Mouse (Mus musculus) forebrain, embryonic 13.5 days (tissue): ENCODE results near the gene Fnbp1l. TPM values are rescaled to one million over a fixed set of nuclear protein-coding genes. Genes with fewer than 3 reads are reported as not detected.

Source experiments
- ATAC-seq: fragments of 200-750 bp; cut with Nextera tagmentation; 2 replicates; pipeline ENCODE4 v1.8.0; 2017
- H3K27ac ChIP-seq: fragments of 300-500 bp; sonication (generic); 2 replicates; pipeline ENCODE4 v1.5.1; 2015; ENCODE audit warnings: inconsistent platforms, mild to moderate bottlenecking, moderate library complexity
- H3K27me3 ChIP-seq: fragments of 300-500 bp; sonication (generic); 2 replicates; pipeline ENCODE4 v1.6.1; 2015; ENCODE audit warnings: mild to moderate bottlenecking, inconsistent platforms
- H3K36me3 ChIP-seq: fragments of 300-500 bp; sonication (generic); 2 replicates; pipeline ENCODE4 v1.6.1; 2015; ENCODE audit warnings: mild to moderate bottlenecking, inconsistent platforms; ENCODE audit not compliant: poor library complexity, severe bottlenecking
- H3K4me1 ChIP-seq: fragments of 300-500 bp; sonication (generic); 2 replicates; pipeline ENCODE4 v1.6.1; 2015; ENCODE audit warnings: inconsistent platforms
- H3K4me2 ChIP-seq: fragments of 300-500 bp; sonication (generic); 2 replicates; pipeline ENCODE4 v1.6.1; 2015; ENCODE audit warnings: inconsistent platforms, mild to moderate bottlenecking, moderate library complexity
- H3K4me3 ChIP-seq: fragments of 300-500 bp; sonication (generic); 2 replicates; pipeline ENCODE4 v1.5.1; 2015; ENCODE audit warnings: mild to moderate bottlenecking, inconsistent platforms
- H3K9ac ChIP-seq: fragments of 300-500 bp; sonication (generic); 2 replicates; pipeline ENCODE4 v1.6.1; 2015; ENCODE audit warnings: mild to moderate bottlenecking, inconsistent platforms
- H3K9me3 ChIP-seq: fragments of 300-500 bp; sonication (generic); replicated peaks from 2 replicates; pipeline ENCODE4 v1.6.1; 2016; ENCODE audit warnings: inconsistent platforms
- WGBS: fragments of 180-500 bp; shearing (Covaris S2); methylation state at CpG from one replicate; pipeline ENCODE4 v1.1.7; 2015; 5-methylcytosine and 5-hydroxymethylcytosine counted together
- polyA plus RNA-seq: library from polyadenylated mRNA; unstranded; fragments of >200 nt; fragmentation: Nextera tagmentation; extraction: Ambion mirVana; gene quantifications from 2 replicates; pipeline ENCODE4 v1.2.1, GENCODE M21; 2015

The Fnbp1l gene
- polyA plus RNA-seq, 1 experiment from 2014 or later = 181 TPM

GRCm38 (mm10) chr3:122599291-122599690 is 20.2 kb downstream of the Fnbp1l start:
- ATAC-seq = no peak
- no peak overlapping the region for H3K4me2 ChIP-seq
- H3K27ac ChIP-seq = no peak overlapping the region
- WGBS = 91% methylated on average over 4 of the region's 4 CpGs
- H3K36me3 ChIP-seq = peaks cover 4% of the 10 kb centered on the region; the same call in 1 of the 2 replicates
- no peak overlapping the region for H3K4me3 ChIP-seq
- peaks cover 32% of the 10 kb centered on the region for H3K4me1 ChIP-seq
- H3K9ac ChIP-seq = no peak overlapping the region
- no peaks in the 10 kb centered on the region for H3K27me3 ChIP-seq
- no peaks in the 10 kb centered on the region for H3K9me3 ChIP-seq

- no peak overlapping the region for H3K9ac ChIP-seq
- H3K9me3 ChIP-seq = no peaks in the 10 kb centered on the region
- WGBS = 97% methylated on average over 5 of the region's 5 CpGs
- no peak overlapping the region for H3K4me2 ChIP-seq
- no peak for ATAC-seq
- H3K4me1 ChIP-seq = peaks cover 35% of the 10 kb centered on the region
- no peak overlapping the region for H3K4me3 ChIP-seq
- H3K27me3 ChIP-seq = no peaks in the 10 kb centered on the region
- H3K27ac ChIP-seq = no peak overlapping the region
- H3K36me3 ChIP-seq = peaks cover 17% of the 10 kb centered on the region; the same call in 1 of the 2 replicates
Observed at GRCm38 (mm10) chr3:122590804-122591203, 28.7 kb downstream of the Fnbp1l start.

GRCm38 (mm10) chr3:122590346-122590745 is 29.2 kb downstream of the Fnbp1l start:
- no peak overlapping the region for H3K4me3 ChIP-seq
- H3K4me2 ChIP-seq = no peak overlapping the region
- H3K4me1 ChIP-seq = peaks cover 35% of the 10 kb centered on the region
- no peaks in the 10 kb centered on the region for H3K9me3 ChIP-seq
- peaks cover 19% of the 10 kb centered on the region; the same call in 1 of the 2 replicates for H3K36me3 ChIP-seq
- H3K27ac ChIP-seq = no peak overlapping the region
- 68% methylated on average over 4 of the region's 4 CpGs for WGBS
- no peak for ATAC-seq
- H3K27me3 ChIP-seq = no peaks in the 10 kb centered on the region
- H3K9ac ChIP-seq = no peak overlapping the region

- Histone ChIP-seq H3K9ac (no peak overlapping the region), H3K36me3 (peaks cover 19% of the 10 kb centered on the region; the same call in 1 of the 2 replicates), H3K4me2 (no peak overlapping the region), H3K27ac (no peak overlapping the region; the same call in 1 of the 2 replicates), H3K4me1 (peaks cover 32% of the 10 kb centered on the region), H3K9me3 (no peaks in the 10 kb centered on the region), H3K4me3 (no peak overlapping the region), H3K27me3 (no peaks in the 10 kb centered on the region)
- ATAC-seq = peak; percentile 72
- WGBS = 18% methylated on average over 3 of the region's 3 CpGs
Observed at GRCm38 (mm10) chr3:122586918-122587641, 32.4 kb downstream of the Fnbp1l start.

GRCm38 (mm10) chr3:122577360-122577759 is 42.2 kb downstream of the Fnbp1l start:
- no peak for ATAC-seq
- Histone ChIP-seq H3K27ac (no peak overlapping the region), H3K36me3 (peaks cover 7% of the 10 kb centered on the region; the same call in 1 of the 2 replicates), H3K4me2 (no peak overlapping the region), H3K4me3 (no peak overlapping the region), H3K4me1 (peaks cover 15% of the 10 kb centered on the region; the same call in 1 of the 2 replicates), H3K9me3 (no peaks in the 10 kb centered on the region), H3K9ac (no peak overlapping the region), H3K27me3 (no peaks in the 10 kb centered on the region)

- WGBS = 86% methylated on average over 1 of the region's 1 CpGs
- H3K27ac ChIP-seq = no peak overlapping the region
- peaks cover 15% of the 10 kb centered on the region; the same call in 1 of the 2 replicates for H3K4me1 ChIP-seq
- ATAC-seq = no peak
- H3K4me3 ChIP-seq = no peak overlapping the region
- H3K4me2 ChIP-seq = no peak overlapping the region
- H3K27me3 ChIP-seq = no peaks in the 10 kb centered on the region
- no peaks in the 10 kb centered on the region for H3K9me3 ChIP-seq
- H3K36me3 ChIP-seq = peaks cover 7% of the 10 kb centered on the region; the same call in 1 of the 2 replicates
- no peak overlapping the region for H3K9ac ChIP-seq
Observed at GRCm38 (mm10) chr3:122574921-122575320, 44.6 kb downstream of the Fnbp1l start.

- Histone ChIP-seq H3K9me3 (no peaks in the 10 kb centered on the region), H3K27me3 (no peaks in the 10 kb centered on the region), H3K36me3 (peaks cover 7% of the 10 kb centered on the region; the same call in 1 of the 2 replicates), H3K9ac (no peak overlapping the region), H3K4me3 (no peak overlapping the region), H3K4me2 (no peak overlapping the region), H3K4me1 (peaks cover 15% of the 10 kb centered on the region; the same call in 1 of the 2 replicates), H3K27ac (no peak overlapping the region)
- WGBS = 93% methylated on average over 5 of the region's 5 CpGs
- ATAC-seq = peak; percentile 62
Observed at GRCm38 (mm10) chr3:122573426-122574286, 45.9 kb downstream of the Fnbp1l start.

GRCm38 (mm10) chr3:122566549-122566948 is 53.0 kb downstream of the Fnbp1l start:
- no peak overlapping the region for H3K9ac ChIP-seq
- H3K27me3 ChIP-seq = no peaks in the 10 kb centered on the region
- peaks cover 22% of the 10 kb centered on the region for H3K36me3 ChIP-seq
- H3K4me3 ChIP-seq = no peak overlapping the region
- ATAC-seq = no peak
- no peak overlapping the region for H3K27ac ChIP-seq
- no peak overlapping the region for H3K4me2 ChIP-seq
- WGBS = 81% methylated on average over 4 of the region's 4 CpGs
- H3K4me1 ChIP-seq = no peaks in the 10 kb centered on the region
- no peaks in the 10 kb centered on the region for H3K9me3 ChIP-seq

GRCm38 (mm10) chr3:122566112-122566511 is 53.4 kb downstream of the Fnbp1l start:
- H3K4me3 ChIP-seq = no peak overlapping the region
- WGBS = 90% methylated on average over 3 of the region's 3 CpGs
- H3K36me3 ChIP-seq = peaks cover 26% of the 10 kb centered on the region
- H3K27me3 ChIP-seq = no peaks in the 10 kb centered on the region
- no peaks in the 10 kb centered on the region for H3K4me1 ChIP-seq
- no peak overlapping the region for H3K4me2 ChIP-seq
- no peak overlapping the region for H3K27ac ChIP-seq
- no peak overlapping the region for H3K9ac ChIP-seq
- ATAC-seq = no peak
- no peaks in the 10 kb centered on the region for H3K9me3 ChIP-seq

- H3K4me2 ChIP-seq = no peak overlapping the region
- no peaks in the 10 kb centered on the region for H3K4me1 ChIP-seq
- ATAC-seq = no peak
- H3K27me3 ChIP-seq = no peaks in the 10 kb centered on the region
- no peaks in the 10 kb centered on the region for H3K9me3 ChIP-seq
- no peak overlapping the region for H3K9ac ChIP-seq
- no peak overlapping the region for H3K4me3 ChIP-seq
- H3K27ac ChIP-seq = no peak overlapping the region
- WGBS = 66% methylated on average over 7 of the region's 7 CpGs
- H3K36me3 ChIP-seq = peaks cover 26% of the 10 kb centered on the region
Observed at GRCm38 (mm10) chr3:122565285-122565684, 54.2 kb downstream of the Fnbp1l start.

GRCm38 (mm10) chr3:122557766-122558165 is 61.7 kb downstream of the Fnbp1l start:
- WGBS = 57% methylated on average over 2 of the region's 2 CpGs
- no peak overlapping the region for H3K27ac ChIP-seq
- H3K27me3 ChIP-seq = no peaks in the 10 kb centered on the region
- H3K36me3 ChIP-seq = peaks cover 19% of the 10 kb centered on the region
- no peak for ATAC-seq
- H3K9ac ChIP-seq = no peak overlapping the region
- peaks cover 3% of the 10 kb centered on the region; the same call in 1 of the 2 replicates for H3K4me1 ChIP-seq
- no peak overlapping the region for H3K4me3 ChIP-seq
- no peak overlapping the region for H3K4me2 ChIP-seq
- H3K9me3 ChIP-seq = no peaks in the 10 kb centered on the region

GRCm38 (mm10) chr3:122551174-122551573 is 68.3 kb downstream of the Fnbp1l start:
- 96% methylated on average over 3 of the region's 3 CpGs for WGBS
- Histone ChIP-seq H3K36me3 (peaks cover 22% of the 10 kb centered on the region), H3K4me1 (peaks cover under 1% of the 10 kb centered on the region; the same call in 1 of the 2 replicates), H3K4me3 (no peak overlapping the region), H3K27me3 (no peaks in the 10 kb centered on the region), H3K4me2 (no peak overlapping the region), H3K27ac (no peak overlapping the region), H3K9me3 (no peaks in the 10 kb centered on the region), H3K9ac (no peak overlapping the region)
- no peak for ATAC-seq
